Mouse (Mus musculus): Measurements from ENCODE around the gene Mta1.
A peak's percentile ranks its signal among the peaks of the same experiment; 100 is the strongest.

Mta1 gene

DNA sequence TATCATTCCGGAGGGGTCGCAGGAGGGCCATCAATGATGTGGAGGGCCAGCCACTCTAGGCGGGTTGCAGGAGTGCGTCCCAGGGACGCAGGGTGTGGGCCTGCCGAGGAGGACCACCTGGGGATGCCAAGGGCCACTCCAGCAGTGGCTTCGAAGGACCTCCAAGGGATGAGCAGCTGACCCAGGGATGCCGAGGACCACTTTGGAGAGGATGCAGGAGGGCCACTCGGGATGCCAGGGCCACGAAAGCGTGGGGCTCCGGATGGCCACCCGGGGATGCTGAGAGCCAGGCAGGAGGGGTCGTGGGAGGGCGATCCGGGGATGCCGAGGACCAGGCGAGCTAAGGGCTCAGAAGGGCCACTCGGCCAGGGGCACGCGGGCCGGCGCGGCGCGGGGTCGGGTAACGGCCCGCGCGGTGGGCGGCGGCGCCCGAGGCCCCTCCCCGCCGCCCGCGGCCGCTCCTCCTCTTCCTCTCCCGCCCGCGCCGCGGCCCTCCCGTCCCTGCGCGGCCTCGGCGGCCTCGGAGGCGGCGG, at the start of gene Mta1:
Mta1 (plus strand) TSS at position 530 of the 533 bp plus-strand sequence.
- DNase-seq = peak; percentile 59 to 71

DNA sequence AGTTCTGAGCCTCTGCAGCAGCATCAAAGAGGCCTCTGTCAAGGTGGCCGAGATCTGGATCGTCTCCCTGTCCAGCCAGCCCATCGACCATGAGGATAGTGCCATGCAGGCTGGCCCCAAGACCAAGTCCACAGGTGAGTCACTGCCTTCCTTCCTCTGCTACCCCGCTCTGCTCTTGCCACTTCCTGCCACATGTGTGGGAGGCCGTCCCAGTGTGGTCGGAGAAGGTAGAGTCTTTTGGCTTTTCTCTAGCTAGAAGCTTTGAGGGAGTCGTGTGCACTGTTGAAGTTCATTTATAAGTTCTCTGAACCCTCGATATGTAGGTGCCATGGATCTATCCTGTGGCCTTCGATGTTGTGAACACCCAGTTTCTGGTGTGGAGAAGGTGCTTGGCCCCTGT, 48.2 kb upstream of the Mta1 start:
- DNase-seq = peak; percentile 69 to 76

DNA sequence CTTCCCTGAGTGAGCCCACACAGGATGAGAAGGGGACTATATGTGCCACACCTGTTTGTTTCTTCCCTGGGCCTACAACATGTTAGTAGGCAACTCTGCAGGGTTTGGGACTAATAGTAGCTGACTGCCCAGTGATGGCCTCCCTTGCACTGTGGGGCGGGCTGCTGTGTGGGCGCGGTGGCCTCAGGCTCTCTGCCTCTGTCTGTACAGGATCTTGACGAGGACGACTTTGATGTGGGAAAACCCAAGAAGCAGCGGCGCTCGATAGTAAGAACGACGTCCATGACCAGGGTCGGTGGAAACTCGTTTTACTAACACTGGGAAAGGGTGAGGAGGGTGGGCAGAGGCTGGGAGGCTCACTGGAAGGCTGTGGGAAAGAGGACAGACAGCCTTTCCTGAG, 47.4 kb upstream of the Mta1 start:
- DNase-seq = peak; percentile 42 to 46

DNA sequence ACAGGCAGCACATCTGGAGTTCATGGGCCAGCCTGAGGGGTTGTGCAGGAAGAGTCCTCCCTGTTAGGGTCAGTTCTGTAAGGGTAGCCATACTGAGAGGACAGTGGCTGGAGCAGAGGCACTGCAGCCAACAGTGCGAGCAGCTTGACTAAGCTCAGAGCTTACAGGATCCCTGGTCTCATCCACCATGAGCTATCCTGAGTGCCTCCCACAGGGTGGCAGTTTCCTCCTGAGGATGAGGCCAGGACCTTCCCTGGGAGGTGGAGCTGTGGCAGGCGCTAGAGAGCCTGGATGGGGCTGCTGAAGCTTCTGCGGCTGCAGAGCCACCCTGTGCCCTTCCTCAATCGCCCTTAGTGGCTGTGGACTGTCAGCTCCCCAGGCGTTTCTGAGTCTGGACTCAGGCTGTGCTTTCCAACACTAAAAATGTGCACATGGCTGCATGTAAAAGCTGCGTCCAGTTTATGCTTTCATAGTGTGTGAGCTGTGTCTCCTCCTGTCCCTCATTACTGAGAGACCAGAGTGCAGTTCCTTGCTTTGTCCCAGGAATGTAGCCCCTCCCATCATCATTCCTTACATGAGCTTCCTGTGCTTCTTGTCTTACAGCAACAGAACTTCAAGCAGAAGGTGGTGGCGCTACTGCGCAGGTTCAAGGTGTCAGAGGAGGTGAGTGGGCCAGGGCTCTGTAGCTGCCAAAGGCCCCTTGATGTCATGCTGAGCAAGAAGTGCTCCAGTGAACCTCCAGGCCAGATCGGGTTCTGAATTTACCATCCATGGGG, 46.3 kb upstream of the Mta1 start:
- no peak for DNase-seq

DNA sequence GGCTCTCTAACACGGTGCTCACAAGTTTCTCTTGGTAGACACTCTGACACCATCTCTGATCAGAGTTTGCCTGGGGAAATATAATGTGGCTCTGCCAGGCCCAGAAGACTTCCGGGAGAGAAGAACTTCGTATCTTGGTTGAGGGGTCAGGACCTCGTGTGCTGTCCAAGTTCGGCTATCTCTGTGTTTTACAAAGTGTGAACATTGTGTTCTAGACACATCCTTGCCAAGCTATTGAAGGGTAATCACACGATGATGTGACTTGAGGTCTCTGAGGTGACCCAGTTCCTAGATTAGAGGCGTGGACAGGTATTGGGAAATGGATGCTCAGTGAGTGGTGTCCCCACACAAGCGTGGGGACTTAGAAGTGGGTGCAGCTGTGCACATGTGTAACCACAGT, 42.0 kb upstream of the Mta1 start:
- no peak for DNase-seq

DNA sequence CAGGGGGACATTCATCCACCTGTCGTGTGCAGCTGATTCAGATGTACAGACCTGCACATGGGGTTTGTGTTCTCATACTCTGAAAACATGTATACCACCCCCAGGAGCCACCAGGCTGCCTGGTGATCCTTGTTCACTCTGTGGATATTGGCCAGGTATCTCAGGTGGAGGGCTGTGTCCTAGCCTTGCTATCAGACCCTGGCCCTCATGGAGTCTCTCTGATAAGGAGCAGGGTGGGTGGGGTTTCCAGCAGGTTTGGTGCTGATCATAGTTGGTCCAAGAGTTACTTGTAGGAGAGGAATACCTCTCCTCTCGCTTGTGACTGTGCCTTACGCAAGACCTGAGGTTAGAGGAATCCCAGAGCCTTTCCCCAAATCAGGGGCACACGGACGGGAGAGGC, 37.9 kb upstream of the Mta1 start:
- DNase-seq = no peak

DNA sequence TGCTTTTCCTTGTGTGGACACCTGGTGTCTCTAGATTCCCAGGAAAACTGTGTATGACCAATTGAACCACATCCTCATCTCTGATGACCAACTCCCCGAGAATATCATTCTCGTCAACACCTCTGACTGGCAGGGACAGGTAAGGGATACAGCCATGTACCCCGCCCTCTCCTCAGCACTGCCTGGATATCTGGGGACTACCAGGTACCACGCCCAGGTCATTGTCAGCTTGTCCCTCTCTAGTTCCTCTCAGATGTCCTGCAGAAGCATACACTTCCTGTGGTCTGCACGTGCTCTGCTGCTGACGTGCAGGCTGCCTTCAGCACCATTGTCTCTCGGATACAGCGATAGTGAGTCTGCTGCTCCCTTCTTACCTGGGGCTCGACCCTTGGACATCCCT, 36.5 kb upstream of the Mta1 start:
- no peak for DNase-seq

DNA sequence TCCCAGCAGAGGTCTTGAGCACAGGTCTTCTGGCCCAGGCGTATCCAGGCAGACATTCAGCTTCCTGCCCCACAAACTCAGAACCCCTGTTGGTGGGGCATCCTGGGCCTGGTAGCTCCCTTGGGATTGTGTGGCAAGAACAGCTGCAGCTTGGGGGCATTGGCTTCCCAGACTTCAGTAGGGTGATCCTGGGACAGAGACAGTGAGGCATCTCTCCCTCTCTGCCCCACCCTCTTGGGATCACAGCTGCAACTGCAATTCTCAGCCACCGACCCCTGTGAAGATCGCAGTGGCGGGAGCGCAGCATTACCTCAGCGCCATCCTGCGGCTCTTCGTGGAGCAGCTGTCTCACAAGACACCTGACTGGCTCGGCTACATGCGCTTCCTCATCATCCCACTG, 35.9 kb upstream of the Mta1 start:
- no peak for DNase-seq

DNA sequence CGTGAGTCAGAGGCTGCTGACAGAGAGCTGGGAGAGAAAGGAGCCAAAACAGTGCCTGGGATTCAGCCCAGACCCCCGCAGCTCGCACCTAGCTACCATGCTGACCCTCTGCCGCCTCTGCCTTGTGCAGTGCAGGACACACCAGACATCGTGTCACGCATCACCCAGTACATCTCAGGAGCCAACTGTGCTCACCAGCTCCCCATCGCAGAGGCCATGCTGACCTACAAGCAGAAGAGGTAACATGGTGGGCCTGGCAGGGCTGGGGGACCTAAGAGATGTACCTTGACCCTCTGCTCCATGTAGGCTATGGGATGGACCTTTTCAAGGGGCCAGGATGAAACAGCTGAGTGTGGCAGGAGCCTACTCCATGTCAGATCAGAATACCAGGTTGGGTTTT, 34.4 kb upstream of the Mta1 start:
- no peak for DNase-seq

DNA sequence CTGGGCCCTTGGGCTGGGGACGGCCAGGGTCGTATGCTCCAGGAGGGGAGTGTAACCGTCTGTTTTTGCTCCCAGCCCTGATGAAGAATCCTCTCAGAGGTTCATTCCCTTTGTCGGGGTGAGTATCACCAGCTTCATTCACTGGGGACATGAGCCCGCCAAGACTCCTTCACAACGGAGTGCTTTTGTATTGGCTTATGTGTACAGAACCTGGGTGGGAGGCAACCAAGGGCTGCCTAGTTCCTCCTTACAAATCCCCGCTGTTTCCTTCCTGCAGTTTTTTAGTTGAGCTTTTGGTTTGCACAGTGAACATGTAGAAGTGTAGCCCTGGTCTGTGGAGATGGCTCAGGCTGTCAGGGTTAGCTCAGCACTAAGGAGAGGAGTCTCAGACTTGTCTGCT, 30.1 kb upstream of the Mta1 start:
- no peak for DNase-seq

DNA sequence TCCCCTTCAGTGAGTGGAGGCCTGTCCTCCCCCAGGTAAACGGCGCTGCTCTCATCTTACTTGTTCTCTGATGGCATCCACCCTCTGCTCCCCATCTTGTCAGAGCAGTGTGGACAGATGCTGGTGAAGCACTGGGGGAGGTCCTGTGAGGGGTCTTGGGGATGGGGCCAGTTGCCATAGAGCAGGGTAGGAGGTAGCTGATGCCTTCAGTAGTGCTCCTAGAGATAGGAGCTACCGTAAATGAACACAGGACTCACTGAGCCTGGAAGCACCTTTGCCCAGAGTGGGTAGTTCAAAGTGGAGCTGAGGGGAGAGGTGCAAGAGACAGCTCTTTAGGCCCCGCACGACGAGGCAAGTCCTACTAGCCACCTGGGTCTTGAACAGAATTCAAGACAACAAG, 28.7 kb upstream of the Mta1 start:
- no peak for DNase-seq

DNA sequence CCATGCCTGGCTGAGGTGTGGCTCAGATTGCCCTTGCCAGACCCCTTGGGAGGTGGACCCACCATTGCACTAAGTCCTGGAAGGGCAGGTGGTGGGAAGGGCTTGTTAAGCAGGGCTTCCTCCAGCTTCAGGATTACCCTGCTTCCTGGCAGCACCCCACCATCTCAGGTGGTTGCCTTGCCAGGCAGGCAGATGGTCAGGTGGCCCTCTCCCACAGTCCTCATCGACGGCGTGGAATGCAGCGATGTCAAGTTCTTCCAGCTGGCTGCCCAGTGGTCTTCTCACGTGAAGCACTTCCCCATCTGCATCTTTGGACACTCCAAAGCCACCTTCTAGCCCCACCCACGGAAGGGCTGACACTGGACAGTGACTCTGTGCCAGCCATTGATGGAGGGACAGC, 26.8 kb upstream of the Mta1 start:
- DNase-seq = no peak

DNA sequence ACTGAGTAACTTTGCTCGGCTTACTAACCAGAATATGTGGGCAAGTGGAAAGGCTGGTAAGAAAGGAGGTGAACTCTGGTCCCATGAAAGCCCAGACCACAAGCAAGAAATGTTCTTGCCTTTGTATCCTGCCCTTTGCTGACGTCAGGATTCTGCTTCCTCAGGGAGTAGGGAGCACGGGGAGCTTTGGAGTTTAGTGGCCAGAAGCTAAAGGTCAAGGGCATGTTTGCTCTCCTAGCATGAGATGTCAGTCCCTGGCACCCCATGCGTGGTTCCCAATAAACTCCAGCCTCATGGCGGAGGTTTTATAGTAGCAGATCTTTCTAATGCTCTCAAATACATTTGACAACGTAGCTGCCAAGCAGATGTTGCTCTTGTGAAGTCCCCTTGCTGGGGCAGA, 26.3 kb upstream of the Mta1 start:
- DNase-seq = no peak

DNA sequence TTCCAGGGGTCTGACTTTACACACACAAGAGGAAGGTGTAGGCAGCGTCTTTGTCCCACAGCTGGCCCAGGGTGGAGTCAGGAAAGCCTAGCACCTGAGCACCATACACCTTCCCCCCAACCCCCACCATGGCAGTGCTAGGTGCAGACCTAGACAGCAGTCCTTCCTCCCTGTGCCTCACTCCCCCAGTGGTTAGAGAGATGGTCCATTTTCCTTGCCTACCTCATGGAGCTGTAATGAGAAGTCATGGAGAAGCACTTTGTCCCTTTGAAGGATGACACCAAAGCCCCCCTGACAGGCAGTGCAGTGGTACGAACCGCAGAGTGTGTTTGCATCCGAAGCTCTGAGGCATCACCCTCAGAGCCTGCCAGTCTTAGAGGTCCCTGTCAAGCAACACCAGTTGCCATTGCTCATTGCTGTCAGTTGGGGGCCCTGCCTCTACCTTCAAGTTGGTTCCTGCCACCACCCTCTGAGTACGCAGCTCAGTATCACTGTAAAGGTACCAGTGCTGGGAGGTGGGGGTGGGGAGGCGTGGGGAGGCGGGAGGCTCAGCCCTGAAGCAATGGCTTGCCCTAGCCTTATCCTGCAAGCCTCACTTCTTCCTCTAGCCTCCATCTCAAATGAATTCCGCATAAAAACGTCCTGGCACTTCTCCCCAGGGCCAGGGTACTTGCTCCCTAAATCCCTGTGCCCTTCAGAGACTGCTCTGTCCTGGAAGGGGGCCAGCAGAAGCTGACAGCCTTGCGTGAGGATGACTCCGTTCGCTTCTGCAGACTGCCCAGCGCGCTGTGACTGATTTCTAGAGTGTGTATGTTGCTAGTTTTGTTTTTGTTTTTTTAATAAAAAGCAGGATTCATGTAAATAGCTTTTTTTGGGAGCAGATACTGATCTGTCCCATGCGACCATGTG, 24.4 kb upstream of the Mta1 start:
- peak; percentile 23 to 50 for DNase-seq

DNA sequence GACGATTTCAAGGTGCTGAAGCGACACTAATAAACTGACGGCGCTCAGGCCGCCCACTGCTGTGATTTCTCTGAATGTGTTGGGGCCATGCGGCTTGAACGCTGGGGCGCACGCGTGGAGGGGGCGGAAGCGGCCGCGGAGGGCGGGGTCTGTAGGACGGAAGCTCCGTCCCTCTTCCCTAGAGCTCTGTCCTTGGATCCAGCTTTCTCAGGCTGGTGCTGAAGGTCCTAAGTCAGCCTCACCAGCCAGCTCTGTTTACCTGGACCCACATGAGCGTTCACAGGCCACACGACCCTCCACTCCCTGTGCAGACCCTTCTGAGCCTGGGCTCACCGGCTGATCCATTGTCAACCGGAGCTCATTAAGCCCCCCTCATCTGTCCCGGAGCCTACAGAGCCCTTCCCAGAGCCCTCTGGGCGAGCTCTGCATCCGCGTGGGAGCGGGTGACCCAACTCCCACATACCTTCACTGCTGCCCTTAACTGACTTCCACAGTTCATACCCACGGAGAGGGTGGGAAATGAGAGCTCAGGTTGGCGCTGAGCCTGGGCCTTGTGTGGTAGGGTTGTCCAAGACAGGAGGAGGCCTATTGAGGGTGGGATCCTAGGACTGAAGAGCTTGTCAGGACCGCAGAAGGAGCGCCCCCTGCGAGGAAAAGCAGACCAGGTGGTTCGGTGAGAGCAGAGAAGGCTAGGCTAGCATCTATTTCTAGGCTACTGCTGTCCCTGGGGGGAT, 23.6 kb upstream of the Mta1 start, which contains the start of gene Tex22:
Tex22 (plus strand) TSS at position 174 of the 734 bp plus-strand sequence.
- peak; percentile 82 to 84 for DNase-seq

DNA sequence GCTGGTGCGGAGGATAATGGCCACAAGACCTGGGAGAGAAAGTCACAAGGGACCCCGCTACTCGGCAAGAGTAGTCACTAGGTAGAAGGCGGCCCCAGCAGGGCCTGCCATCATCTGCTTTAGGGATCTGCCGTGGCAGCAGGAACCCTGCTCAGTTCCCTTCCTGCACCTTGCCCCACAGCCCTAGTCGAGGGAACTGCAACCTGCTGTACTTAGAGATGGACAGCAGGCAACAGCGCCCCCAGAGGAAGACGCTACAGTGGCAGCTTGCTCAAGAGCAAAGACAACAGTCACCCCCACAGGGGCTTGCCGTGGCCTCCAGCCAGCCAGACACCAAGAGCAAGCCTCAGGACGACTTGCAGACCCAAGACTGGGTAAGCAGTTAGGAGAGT, 23.0 kb upstream of the Mta1 start:
- DNase-seq = peak; percentile 90

DNA sequence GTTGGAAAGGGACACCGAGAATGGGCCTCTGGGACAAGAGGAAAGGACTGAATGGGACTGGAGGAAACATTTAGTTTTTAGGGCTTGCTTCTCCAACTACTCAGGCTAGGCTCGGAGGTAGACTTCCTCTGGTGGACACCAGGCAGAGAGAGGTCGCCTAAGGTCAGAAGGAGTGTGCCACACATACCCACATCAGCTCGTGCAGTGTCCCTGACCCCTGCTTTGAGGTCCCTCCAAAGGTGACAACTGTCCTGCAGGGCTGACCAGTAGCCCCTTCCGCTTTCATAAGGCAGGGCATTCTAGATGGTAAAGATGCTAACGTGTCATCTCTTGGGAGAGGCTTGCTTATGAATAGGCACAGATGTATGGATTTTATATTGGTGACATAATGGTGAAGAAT, 22.6 kb upstream of the Mta1 start:
- DNase-seq = no peak

DNA sequence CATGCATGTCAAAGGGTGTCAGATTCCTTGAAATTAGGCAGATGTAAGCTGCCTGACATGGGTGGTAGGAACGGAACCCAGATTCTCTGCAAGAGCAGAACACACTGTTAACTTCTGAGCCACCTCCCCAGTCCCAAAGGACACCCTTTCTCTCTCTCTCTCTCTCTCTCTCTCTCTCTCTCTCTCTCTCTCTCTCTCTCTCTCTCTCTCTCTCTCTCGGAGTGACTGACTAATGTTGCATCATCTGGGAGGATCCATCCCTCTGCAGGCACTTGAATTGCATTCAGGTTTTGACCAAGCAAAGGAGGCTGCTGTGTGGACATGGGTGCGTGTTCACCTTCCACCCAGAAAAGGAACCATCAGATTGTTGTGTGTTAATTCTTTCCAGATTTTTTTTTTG, 10.8 kb upstream of the Mta1 start:
- no peak for DNase-seq

DNA sequence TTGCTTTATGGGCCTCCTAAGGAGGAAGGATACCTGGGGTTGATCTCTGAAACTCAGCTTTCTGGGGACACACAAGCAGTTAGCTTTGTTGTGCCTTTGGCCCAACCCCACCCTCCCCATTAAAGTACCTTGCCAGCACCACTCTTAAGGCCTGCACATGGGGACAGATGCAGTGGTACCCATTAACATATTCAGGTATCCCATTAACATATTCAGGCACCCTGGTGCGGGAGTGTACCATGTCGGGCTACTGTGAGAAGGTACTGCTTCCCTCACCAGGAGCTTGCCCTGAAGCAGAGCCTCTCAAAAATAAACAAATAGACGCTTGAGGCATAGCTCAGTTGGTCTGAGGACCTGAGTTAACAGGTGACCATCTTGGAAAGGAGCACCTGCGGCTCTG, 10.1 kb upstream of the Mta1 start:
- no peak for DNase-seq

DNA sequence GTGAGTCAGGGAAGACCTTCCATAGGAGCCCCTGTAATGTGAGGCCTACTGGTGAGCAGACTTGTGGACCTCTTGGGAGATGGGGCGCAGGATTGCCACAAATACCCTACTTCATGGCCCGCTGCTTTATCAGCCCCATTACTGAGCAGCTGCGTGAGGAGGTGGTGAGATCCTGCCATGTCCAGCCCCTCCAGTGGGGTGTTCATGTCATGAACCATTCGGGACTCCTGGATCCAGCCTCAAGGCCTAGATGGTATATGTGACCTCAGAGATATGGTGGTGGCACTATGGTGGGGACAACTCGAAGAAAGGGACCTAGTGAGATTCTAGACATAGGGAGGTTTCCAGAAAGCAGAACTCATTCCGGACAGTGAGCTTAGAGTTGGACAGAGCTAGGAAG, 9.0 kb upstream of the Mta1 start:
- no peak for DNase-seq

DNA sequence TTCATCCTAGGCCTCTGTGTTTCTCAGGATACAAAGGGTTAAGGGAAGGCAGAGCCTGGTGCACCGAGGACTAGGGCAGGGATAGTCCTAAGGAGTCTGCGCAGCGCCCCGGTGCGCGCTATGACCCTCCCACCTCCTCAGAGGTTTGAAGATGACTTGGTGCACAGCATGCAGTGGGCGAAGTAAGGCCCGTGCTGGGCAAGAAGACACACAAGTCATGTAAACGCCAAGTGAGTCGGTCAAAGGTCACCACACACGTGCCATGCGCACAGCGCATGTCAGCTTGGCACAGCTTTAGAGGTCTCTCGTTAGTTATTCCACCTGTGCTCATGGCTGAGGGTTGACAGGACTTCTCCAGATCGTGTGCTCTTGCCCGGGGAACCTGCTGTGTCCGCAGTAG, 8.0 kb upstream of the Mta1 start:
- DNase-seq = no peak

DNA sequence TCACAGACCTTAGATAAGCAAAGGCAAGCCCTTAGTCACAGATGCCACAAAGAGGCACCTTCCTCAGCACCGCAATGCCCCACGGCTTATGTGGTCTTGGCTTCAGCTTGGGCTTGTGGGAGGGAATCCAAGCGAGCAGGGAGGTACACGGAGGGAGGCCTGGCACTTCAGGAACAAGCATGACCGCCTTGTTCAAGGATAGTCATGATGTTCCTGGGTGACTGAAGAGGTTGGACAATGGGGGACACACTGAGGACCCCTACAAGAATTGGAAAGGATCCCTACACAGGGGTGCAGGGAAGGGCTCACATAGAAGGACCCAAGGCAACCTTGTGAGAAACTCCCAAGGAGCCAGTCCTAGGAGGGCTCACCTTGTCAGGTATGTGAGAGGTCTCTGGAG, 1.0 kb upstream of the Mta1 start:
- no peak for DNase-seq

DNA sequence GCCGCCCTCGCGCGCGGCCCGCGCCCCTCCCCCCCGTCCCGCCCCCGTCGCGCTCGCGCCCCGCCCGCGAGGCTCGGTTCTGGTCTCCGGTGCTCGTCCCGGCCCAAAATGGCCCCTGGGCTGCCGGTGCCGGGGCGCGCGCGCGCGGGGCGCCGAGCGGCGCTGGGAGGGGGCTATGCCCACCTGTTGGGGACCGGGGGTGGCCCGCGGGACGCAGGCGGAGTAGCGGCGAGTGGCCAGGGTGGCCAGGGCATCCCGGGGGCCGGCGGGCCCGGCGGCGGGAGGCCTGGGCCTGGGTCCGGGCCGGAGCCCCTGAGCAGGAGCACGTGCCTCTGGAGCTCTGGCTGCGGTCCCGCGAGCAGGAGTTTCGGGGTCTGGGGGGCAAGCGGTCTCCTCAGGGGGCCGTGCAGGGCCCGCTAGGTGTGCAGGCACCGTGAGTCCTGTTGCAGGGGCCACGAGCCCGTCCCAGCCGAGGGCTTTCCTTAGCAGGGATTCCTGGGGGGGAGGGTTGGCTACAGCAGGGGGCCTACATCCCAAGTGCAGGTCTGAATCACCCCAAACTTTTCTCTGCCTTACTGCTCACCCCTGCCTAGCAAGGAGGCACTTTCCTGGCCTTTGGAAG, 563 bp downstream of the Mta1 start:
- peak in 1 of 2 experiments; percentile 48 for DNase-seq

Measured in thymus, postnatal 36 days (tissue).